Mouse (Mus musculus) adrenal gland, adult 10 weeks (tissue): Measurements from ENCODE around the gene Gbp6. TPM values are rescaled to one million over a fixed set of nuclear protein-coding genes. Genes with fewer than 3 reads are reported as not detected.

ENCODE experiments used
- polyA plus RNA-seq: library from polyadenylated mRNA; stranded (reverse); fragments of 350-450 nt; fragmentation: Illumina TruSeq; extraction: RNeasy Lipid Tissue Mini Kit (QIAGEN cat#74804); gene quantifications from one replicate; pipeline ENCODE4 v1.2.3, GENCODE M21; 2014; ENCODE audit warnings: low read depth, low replicate concordance

The Gbp6 gene
- polyA plus RNA-seq = 52.2 TPM

DNA sequence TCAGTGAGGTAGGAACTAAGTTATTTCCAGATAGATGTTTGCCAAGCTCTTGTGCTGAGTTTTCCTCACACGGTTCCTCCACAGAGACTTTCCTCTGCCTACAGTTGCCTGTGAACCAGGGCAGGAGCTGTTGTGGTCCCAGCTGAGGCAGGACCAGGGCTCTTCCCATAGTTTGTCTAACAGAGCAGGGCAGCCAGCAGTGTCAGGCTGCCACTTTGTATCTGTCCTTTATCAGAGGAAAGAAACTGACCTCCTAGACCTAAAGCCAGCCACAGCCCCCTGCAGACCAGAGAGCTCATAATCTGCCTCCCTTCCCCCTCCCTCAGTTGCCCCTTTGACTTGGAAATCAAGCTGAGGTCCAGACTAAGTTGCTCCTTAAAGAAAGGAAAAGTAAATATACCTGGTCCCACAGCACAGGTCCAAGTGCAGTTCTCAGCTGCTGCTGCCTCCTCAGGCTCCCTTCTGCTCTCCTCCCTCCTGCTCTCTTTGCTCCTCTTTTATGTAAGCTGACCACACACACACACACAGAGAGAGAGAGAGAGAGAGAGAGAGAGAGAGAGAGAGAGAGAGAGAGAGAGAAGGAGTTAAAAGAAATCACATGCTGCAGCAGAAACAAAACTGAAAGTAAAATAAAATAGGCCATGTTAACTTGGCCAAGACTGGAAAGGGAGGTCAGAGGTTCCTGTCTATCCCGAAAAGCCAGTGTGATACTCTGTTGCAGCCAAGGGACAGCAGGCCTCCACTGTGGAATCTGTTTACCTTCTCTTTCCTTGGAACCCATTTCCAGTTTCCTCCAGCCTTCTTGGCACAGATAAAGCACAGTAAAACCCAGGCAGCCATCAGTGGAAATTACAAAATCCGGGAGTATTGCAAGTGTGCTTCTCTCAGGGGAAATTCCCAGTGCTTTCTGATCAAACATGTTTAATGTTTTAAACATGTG, at the start of gene Gbp6, which contains the start of gene Gm43302:
Gene Gbp6 (minus strand): TSS at position 473 of the 940 bp plus-strand sequence.
Gene Gm43302 (minus strand): TSS at position 470 of the 940 bp plus-strand sequence.

DNA sequence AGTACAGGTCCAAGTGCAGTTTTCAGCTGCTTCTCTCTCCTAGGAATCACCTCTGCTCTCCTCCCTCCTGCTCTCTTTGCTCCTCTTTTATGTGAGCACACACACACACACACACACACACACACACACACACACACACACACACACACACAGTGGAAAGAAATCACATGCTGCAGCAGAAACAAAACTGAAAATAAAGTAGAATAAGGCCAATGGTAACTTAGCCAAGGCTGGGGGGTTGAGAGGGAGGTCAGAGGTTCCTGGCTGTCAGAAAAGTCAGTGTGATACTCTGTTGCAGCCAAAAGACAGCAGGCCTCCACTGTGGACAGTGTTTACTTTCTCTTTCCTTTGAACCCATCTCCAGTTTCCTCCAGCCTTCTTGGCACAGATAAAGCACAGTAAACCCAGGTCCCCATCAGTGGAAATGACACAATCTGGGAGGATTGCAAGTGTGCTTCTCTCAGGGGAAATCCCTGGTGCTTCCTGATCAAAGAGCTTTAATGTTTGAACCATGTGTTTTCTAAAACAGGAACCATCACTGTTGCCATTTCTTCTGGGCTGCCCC, 53.9 kb downstream of the Gbp6 start, which contains the start of gene Gbp10:
Gene Gbp10 (minus strand): TSS at position 51 of the 565 bp plus-strand sequence.

Other genes with a start within 250 kb of the Gbp6 start
- 27.3 TPM for gene Gbp9, start 154.2 kb downstream of the Gbp6 start, polyA plus RNA-seq
- gene Gbp8, start 154.2 kb downstream of the Gbp6 start, polyA plus RNA-seq = 1.1 TPM
- gene Gbp4, start 154.1 kb downstream of the Gbp6 start, polyA plus RNA-seq = 10.9 TPM
- 3.3 TPM for gene Gbp10, start 54.2 kb downstream of the Gbp6 start, polyA plus RNA-seq
- 0.87 TPM for gene Gm43302, start within 50 bp of the Gbp6 start, polyA plus RNA-seq
- 241 TPM for gene Lrrc8b, start 122.1 kb upstream of the Gbp6 start, polyA plus RNA-seq
- 28.1 TPM for gene Lrrc8c, start 225.7 kb upstream of the Gbp6 start, polyA plus RNA-seq